Mouse (Mus musculus) thymus, postnatal 25 days (tissue): Measurements from ENCODE around the gene Lrp6.

Experiments used
- DNase-seq: peaks from one replicate; pipeline ENCODE4 v3.0.0; 2022

The Lrp6 gene

DNA sequence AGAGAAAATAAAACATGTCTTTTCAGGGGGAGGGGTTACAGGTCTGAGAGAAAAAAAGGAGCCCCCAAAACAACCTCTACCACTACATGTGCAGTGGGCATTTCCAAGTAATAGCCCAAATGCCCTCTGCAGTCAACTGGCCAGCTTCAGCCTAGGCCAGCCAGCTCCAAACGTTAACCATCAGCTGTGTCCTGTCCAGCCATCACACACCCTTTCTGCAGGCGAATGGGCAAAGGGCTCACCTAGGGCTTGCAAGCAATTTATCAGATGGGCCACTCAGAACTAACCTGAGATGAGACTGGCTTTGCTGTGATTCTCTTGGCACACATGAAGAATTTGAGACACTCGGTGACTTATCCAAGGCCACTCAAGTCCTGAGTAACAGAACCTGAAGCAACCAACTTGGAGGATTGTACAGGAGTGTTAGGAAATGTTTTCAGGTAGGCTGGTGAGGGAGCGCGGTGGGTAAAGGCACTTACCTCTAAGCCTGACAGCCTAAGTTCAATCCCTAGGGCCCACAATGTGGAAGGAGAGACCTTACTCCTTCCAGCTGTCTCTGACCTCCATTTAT, 1.3 kb upstream of the Lrp6 start:
- DNase-seq = no peak

GRCm38 (mm10) chr6:134566248-134566817, 432 bp downstream of the Lrp6 start:
- DNase-seq = no peak

- peak; percentile 24 for DNase-seq
Observed at GRCm38 (mm10) chr6:134565606-134566247, 1.0 kb downstream of the Lrp6 start.

GRCm38 (mm10) chr6:134564539-134564938, 2.2 kb downstream of the Lrp6 start:
- no peak for DNase-seq

DNA sequence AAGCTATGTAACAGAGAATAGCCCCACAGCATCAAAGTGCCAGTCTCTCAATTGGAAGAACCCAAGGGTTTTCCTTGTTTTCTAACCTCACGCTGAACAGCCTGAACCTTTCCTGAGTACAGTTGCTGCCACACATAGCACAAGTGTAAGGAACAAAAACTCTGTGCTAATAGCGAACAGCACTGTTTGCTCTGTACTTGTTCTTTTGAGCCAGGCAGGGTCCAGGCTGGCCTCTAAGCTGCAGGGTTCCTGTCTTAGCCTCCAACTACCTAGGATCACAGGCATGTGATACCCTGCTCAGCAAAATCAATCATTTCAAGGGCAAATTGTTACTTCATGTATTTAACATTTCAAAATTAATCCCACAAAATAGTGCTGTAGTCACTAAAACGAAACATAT, 7.1 kb downstream of the Lrp6 start:
- DNase-seq = no peak

DNA sequence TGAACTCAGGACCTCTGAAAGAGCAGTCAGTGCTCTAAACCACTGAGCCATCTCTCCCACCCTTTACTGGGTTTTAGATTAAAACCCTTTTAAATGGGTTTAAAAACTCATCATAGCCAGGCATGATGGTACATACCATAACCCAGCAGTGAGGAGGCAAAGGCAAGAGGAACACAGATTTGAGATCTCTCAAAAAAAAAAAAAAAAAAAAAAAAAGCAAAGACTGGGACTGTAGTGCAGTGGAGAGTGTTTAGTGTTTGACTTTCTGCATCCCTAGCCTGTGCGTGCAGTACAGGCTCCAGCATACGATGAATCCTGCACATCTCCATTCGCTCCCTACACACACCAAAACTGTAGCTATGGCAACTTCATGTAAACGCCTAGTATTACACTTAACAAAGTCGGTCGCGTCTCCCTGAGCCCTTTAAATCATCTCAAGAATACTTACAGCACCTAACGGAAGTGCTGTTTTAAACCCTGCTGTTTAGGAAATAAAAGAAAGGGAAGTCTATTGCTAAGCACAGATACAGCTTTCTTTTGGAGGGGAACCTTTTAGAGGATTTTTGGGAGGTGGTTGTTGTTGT, 8.1 kb downstream of the Lrp6 start:
- DNase-seq = no peak

DNA sequence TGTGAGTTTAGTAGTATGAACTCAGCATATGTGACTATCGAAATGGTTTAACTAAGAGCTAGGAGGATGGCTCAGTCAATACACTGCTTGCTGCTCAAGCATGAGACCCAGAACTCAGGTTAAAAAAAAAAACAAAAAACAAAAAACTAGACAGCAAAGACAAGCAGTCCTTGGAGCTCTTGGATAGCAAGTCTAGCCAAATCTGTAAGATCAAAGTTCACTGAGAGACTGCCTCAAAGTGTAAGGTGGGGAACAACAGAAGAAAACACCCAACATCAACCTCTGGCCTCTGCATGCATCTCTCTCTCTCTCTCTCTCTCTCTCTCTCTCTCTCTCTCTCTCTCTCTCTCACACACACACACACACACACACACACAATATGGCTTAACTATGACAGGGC, 9.7 kb downstream of the Lrp6 start:
- DNase-seq = no peak

DNA sequence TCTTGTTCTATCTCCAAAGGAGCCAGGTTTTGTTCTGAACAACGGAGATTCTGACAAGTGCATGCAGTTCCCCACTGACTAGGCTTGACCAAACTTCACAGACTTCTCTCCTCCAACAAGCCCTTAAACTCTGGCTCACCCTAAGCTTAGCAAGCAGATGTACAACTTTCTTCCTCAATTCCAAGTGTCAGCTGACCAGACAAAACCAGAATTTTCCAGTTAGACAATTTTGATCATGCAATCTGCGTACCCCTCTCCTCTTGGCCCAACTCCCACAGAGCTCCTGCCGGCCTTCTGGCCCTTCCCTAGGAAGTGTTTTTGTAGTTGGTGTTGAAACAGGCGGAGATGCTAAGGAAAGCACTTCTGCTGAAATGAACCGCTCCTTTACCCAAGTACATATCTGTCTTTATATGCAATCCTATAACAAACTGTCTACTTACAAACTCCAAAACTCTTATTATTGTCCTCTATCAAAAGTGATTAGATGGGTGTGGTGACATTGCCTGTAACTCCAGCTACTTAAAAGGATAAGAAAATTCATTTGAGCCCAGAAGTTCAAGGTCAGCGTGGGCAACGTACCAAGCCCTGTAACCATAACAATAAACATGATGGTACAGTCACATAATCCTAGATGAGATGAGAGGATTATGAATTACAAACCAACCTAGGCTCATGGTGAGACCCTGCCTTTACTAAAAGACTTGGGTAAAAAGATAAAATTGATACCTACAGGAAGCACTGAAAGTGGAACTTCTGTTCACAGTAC, 10.4 kb downstream of the Lrp6 start:
- no peak for DNase-seq

GRCm38 (mm10) chr6:134555178-134555577, 11.6 kb downstream of the Lrp6 start:
- no peak for DNase-seq

GRCm38 (mm10) chr6:134554230-134554629, 12.5 kb downstream of the Lrp6 start:
- DNase-seq = no peak

DNA sequence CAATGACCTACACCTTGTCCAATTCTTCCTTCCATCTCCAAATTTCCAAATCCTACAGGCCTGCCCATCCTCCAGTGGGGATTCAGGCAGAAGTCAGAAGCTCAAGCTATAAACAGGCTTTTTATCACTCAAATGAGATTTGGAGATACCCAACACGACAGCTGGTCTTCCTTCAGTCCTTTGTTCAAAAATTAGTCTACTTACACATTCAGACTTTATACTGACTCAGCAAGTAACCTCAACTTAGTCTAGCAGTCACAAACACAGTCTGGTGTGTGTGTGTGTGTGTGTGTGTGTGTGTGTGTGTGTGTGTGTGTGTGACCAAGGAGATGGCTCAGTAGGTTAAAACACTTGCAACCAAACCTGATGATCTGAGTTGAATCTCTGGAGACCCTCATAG, 15.8 kb downstream of the Lrp6 start:
- DNase-seq = no peak

- no peak for DNase-seq
Observed at GRCm38 (mm10) chr6:134550396-134550795, 16.4 kb downstream of the Lrp6 start.

- no peak for DNase-seq
Observed at GRCm38 (mm10) chr6:134544843-134545242, 21.9 kb downstream of the Lrp6 start.

DNA sequence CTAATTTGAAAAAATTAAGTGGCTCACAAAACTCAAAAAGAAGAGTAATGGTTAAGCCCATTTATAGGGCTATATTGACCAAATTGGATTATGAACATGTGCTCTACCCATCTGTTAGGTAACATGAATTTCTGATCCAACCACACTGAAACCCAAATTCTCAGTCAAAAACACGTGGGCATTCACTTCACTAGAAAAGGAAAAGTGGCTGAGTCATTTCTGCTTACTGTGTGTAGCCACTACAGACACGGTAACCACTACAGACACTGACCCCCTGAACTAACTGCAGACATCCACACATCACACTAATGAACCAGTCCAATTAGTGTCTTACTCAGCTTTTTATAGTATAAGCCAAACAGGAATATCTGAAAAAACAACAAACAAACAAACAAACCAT, 22.7 kb downstream of the Lrp6 start:
- DNase-seq = no peak

DNA sequence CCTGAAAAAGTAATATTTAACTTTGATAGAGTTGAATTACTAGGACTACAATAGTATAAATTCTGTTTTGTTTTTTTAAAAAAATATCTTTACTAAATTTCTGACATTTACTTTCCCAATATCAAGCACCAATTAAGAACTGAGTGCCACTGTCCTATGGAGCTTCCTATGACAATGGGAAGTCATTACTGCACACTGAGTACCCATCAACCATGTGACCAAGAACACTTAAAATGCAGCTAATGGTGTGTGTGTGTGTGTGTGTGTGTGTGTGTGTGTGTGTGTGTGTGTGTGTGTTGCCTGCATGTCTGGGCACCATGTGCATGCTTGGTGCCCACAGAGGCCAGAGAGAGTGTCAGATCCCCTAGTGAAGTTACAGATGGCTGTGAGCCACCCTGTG, 23.2 kb downstream of the Lrp6 start:
- DNase-seq = no peak

GRCm38 (mm10) chr6:134542374-134542773, 24.4 kb downstream of the Lrp6 start:
- no peak for DNase-seq

- DNase-seq = no peak
Observed at GRCm38 (mm10) chr6:134540161-134540560, 26.6 kb downstream of the Lrp6 start.

DNA sequence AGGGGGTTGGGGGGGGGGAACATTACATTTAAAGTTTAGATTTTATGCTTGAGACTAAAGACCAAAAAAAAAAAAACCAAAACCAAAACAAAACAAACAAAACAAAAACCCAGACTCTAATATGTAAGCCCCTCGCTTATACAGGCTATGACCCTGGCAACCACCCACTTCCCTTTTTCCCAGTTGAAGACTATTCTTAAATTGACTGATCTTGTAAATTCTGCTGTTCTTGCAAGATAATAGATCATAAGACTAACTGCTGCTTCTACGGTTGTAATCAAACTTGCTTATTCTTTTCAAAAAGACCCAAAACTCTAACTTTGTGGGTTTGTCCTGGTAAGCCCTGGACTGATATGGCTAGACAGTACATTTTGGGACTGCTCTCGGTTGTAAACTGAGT, 27.3 kb downstream of the Lrp6 start:
- DNase-seq = no peak

DNA sequence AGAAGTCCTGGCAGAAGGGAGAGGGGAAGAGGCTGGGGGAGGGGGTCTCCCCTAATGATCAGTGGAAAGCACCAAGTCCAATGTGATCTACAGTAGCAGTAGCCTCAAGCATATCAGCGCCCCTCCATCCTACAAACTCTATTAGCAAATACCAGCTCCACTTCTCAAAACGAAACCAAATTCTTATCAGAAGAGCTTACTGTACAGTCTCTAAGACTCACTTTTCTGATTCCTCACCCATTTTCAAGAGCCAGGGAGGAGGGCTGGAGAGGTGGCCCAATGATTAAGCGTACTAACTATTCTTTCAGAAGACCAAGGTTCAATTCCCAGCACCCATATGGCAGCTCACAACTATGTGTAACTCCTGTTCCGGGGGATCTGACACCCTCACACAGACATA, 28.0 kb downstream of the Lrp6 start:
- no peak for DNase-seq

DNA sequence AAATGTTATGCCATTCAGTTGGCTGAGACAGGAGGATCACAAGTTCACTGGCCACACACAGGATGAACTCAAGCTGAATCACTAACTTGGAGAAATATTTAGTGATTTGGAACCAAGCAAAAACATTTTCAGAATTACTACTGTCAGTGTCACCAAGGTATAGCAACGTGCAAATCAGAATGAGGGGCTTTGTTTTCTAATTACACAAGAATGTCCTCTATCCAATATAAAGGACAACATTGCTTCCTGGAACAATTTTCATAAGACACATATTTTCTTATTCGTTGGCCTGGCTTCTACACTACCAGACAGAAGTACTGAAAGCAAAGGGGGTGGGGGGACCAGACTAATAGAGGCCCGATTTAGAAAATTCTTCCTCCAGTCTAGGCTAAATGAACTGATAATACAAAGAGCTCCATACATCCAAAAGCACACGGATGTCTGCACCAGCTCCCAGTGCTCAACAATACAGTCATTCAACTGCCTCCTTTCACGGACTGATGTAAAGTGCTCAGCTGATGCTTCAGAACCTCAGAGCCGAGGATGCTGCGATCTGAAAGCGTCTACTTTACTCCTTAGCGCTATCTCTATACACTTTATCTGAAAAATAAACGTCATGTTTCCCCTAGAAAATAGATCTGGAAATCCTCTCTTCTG, 29.2 kb downstream of the Lrp6 start:
- DNase-seq = no peak

DNA sequence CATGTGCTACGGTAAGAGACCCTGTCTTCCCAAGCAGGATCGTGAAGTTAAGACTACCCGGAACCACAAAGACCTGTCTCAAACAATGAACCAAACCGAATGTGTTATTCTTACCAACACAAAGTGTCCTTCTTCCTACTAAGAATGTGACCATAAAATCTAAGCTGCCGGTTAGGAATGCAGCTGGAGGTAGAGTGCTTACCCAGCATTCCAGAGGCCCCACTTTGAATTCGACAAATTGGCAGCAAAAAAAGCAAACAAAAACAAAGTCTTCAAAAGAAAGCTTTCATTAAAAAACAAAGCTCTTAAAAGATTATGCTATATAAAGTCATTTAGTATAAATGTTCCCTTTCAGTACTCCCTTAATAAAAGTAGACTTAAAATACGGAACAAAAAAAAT, 31.6 kb downstream of the Lrp6 start:
- DNase-seq = no peak

DNA sequence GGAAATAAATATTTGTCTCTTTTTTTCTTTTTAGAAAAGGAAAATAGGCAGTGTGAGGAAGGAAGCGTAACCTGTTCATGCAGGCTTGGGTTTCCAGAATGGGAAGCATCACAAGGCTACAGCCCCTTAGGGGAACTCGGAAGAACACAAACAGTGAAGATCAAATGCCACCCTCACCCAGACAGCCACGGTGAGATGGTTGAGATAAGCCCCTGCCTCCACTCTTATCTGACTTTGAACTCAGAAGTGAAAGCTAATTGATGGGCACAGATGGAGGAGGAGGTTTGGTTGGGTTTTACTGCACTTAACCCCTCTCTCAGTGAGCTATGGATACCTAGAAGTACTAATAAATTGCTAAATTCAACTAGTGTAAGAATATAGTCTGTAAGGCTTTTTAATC, 33.7 kb downstream of the Lrp6 start:
- no peak for DNase-seq

DNA sequence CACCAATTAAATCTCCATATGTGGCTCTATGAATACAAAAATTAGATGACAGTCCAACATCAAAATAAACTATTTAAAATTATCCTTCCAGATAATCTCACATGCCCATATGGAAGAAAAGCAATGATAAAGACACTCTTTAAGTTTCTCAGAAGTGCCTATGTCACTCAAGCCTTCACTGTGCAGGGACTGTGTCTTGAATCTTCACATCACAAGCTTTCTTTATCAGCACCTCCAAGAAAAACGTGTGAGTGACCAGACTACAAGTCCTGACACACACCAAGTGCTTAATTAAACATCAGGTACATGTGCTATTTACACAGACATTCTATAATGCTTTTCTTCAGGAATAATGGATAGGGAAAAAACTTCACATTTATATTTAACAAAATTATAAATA, 34.8 kb downstream of the Lrp6 start:
- DNase-seq = no peak
